Mouse (Mus musculus) spleen, adult 2 months (tissue): ENCODE data around the gene Snx4.

Experiments used
- CTCF ChIP-seq: fragments of 200-500 bp; IDR thresholded peaks from 2 replicates; pipeline ENCODE4 v1.5.1; 2011; ENCODE audit warnings: mild to moderate bottlenecking, inconsistent platforms; ENCODE audit not compliant: insufficient read depth, insufficient read length, insufficient replicate concordance; ENCODE audit errors: extremely low read depth
- POLR2A ChIP-seq: fragments of 200-500 bp; IDR thresholded peaks from 2 replicates; pipeline ENCODE4 v1.6.1; 2011; ENCODE audit warnings: low read depth, low read length, inconsistent platforms

- TF ChIP-seq CTCF (no peak), POLR2A (no peak)
Measured at GRCm38 (mm10) chr16:33294681-33295080, 43.4 kb downstream of the Snx4 start.
